Mouse (Mus musculus): ENCODE measurements around the gene Gm10436. TPM values are rescaled to one million over a fixed set of nuclear protein-coding genes. Genes with fewer than 3 reads are reported as not detected.
"Not testable (repeated sequence)": the region's sequence is repeated elsewhere in the genome, so short reads cannot be mapped to it uniquely, and the experiment has no call there.

Gm10436 gene
- polyA plus RNA-seq (2012): not detected in 2 replicates

DNA sequence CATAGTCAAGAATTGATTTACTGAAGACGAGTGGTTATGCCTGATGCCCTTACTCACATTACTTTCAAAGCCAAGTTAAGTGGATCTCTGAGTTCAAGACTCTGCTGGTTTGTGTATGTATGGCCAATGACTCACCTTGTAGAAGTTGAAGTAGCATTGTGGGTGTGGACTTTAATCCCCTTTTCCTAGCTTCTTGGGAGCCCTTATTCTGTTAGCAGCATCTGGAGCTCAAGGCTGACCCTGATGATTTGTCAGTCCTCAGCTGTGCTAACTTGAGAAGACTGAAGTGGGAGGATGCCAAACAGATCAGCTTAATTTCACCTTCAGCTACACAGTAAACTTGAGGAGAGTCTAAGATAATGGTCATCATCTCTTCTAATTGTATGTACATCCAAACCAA is at the start of gene Gm10436:
TSS of gene Gm10436 (minus strand) at position 101 of the 400 bp plus-strand sequence.
- not testable (repeated sequence) for H3K36me3 ChIP-seq (ENCODE audit: control insufficient read depth); H3K27me3 ChIP-seq (ENCODE audit: control insufficient read depth); H3K9me3 ChIP-seq (ENCODE audit: control insufficient read depth, low read length); H3K4me3 ChIP-seq (replicated peaks); H3K4me1 ChIP-seq (ENCODE audit: control insufficient read depth)

DNA sequence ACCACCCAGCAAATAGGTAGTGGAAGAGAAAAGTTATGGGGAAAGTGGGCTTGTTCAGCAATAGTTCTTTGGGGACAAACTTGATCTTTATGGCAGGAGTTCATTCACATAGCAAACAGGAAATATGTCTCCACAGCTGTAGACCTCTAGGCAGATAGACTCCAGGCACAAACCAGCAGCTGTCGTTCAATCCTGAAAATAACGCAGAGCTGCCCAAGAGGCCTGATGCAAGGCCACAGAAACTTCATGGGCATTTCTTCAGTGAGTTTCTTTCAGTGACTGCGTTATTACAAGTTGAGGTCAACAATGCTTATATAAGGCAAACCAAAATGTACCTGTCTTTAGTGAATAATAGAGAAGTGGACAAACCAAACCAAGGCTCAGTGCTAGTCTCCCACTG is 37.5 kb upstream of the Gm10436 start:
- Histone ChIP-seq H3K27me3 (ENCODE audit: control insufficient read depth) (no peaks in the 10 kb centered on the region), H3K4me3 (replicated peaks) (no peak overlapping the region), H3K36me3 (ENCODE audit: control insufficient read depth) (no peaks in the 10 kb centered on the region), H3K9me3 (ENCODE audit: control insufficient read depth, low read length) (peaks cover 28% of the 10 kb centered on the region), H3K4me1 (ENCODE audit: control insufficient read depth) (no peaks in the 10 kb centered on the region)
- no peak for TF ChIP-seq GATA1 (IDR thresholded peaks at IDR 0.05; ENCODE audit: low read length)
- no peak for TF ChIP-seq TAL1 (IDR thresholded peaks at IDR 0.05; ENCODE audit: low read length)

DNA sequence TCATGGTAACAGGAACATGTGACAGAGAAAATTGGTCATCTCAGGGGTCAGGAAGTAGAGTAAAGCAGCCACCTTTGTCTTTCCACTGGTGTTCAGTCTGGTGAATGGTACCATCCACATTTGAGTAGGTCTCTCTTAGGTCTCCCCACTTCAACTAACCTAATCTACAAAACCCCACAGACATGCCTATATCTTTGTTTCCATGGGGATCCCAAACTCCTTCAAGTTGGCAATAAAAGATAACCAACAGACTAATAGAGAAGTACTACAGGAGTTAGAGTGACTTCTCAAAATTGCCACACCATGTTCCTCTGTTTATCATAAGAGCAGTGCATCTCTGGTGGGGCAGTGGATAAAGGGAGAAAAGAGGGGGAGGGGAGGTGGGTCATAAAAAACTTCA is 36.2 kb upstream of the Gm10436 start:
- not testable (repeated sequence) for H3K36me3 ChIP-seq (ENCODE audit: control insufficient read depth); H3K27me3 ChIP-seq (ENCODE audit: control insufficient read depth); H3K4me1 ChIP-seq (ENCODE audit: control insufficient read depth); H3K4me3 ChIP-seq (replicated peaks)
- H3K9me3 ChIP-seq (ENCODE audit: control insufficient read depth, low read length): peaks cover 32% of the 10 kb centered on the region

DNA sequence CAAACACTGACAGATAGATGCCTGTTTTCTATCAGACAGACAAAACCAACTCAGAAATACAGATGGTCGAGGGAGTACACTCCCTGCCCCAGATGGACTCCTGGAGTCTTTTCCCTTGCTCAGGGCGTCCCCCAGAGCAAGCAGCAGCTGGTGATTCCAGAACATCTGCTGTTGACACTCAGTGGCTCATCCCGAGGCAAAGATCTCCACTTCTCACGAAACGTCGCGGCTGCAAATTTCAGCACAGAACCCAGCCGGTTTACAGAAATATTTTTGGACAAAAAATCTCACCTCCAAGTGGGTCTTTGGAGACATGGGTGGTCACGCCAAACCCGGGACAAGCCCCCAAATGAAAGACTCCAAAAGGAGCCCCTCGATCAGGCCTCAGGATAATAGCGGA is 32.7 kb upstream of the Gm10436 start:
- TF ChIP-seq GATA1 (IDR thresholded peaks at IDR 0.05; ENCODE audit: low read length): no peak
- TF ChIP-seq TAL1 (IDR thresholded peaks at IDR 0.05; ENCODE audit: low read length): no peak
- no peaks in the 10 kb centered on the region for H3K4me1 ChIP-seq (ENCODE audit: control insufficient read depth)

DNA sequence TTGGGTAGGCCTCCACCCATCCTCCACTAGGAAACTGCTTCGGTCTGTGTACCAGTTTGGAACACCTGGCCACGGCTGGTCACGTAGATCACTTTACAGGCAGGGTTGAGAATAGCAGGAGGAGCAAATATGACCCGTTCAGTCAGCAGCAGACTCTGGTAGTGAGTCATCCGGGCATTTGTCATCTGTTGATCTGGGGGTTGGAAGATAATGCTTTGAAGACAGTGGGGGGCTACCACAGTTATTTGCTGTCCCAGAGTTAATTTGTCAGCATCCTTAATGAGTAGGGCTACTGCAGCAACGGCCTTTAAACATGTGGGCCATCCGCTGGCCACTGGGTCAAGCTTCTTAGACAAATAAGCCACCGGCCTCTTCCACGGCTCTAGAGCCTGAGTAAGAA is 29.6 kb upstream of the Gm10436 start:
- not testable (repeated sequence) for H3K4me3 ChIP-seq (replicated peaks); H3K4me1 ChIP-seq (ENCODE audit: control insufficient read depth); H3K36me3 ChIP-seq (ENCODE audit: control insufficient read depth); H3K27me3 ChIP-seq (ENCODE audit: control insufficient read depth)
- H3K9me3 ChIP-seq (ENCODE audit: control insufficient read depth, low read length): peaks cover 32% of the 10 kb centered on the region

More for the DNA sequence above, 32.7 kb upstream of the Gm10436 start:
- H3K9me3 ChIP-seq (ENCODE audit: control insufficient read depth, low read length): peaks cover 34% of the 10 kb centered on the region
- no peak overlapping the region for H3K4me3 ChIP-seq (replicated peaks)
- H3K27me3 ChIP-seq (ENCODE audit: control insufficient read depth): no peaks in the 10 kb centered on the region
- H3K36me3 ChIP-seq (ENCODE audit: control insufficient read depth): no peaks in the 10 kb centered on the region

DNA sequence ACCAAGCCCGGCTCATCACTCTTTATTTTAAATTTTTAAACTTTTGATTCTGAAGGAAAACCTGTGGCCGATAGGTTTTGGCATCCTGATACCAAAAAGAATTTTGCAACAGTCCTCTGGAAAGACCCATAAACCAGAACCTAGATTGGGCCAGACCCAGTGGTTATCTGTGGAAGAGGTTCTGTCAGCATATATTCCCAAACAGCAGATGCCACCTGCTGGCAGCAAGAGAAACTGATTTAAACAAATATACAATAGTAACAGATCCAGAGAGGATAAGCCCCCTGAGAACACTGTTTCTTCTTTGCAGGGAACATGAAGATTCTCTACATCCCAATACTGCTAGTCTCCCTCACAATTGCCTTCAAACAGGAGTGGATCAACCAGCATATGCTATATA is 20.9 kb upstream of the Gm10436 start:
- Histone ChIP-seq H3K27me3 (ENCODE audit: control insufficient read depth) (no peaks in the 10 kb centered on the region), H3K36me3 (ENCODE audit: control insufficient read depth) (no peaks in the 10 kb centered on the region), H3K9me3 (ENCODE audit: control insufficient read depth, low read length) (peaks cover 2% of the 10 kb centered on the region; the same call in 1 of the 2 replicates), H3K4me3 (replicated peaks) (no peak overlapping the region), H3K4me1 (ENCODE audit: control insufficient read depth) (no peaks in the 10 kb centered on the region)
- TF ChIP-seq TAL1 (IDR thresholded peaks at IDR 0.05; ENCODE audit: low read length) (no peak), GATA1 (IDR thresholded peaks at IDR 0.05; ENCODE audit: low read length) (no peak)

Other genes with a start within 250 kb of the Gm10436 start
- not detected in 2 replicates for gene Gm2042, start 228.0 kb downstream of the Gm10436 start, polyA plus RNA-seq (2012)
- gene Gm2075, start 170.3 kb downstream of the Gm10436 start, polyA plus RNA-seq (2012): not detected in 2 replicates
- gene Gm6803, start 163.3 kb downstream of the Gm10436 start, polyA plus RNA-seq (2012): not detected in 2 replicates
- not detected in 2 replicates for gene Gm2056, start 155.1 kb downstream of the Gm10436 start, polyA plus RNA-seq (2012)
- gene Gm16368, start 98.4 kb downstream of the Gm10436 start, polyA plus RNA-seq (2012): not detected in 2 replicates
- gene Gm8332, start 68.0 kb upstream of the Gm10436 start, polyA plus RNA-seq (2012): not detected in 2 replicates
- gene Gm5662, start 92.4 kb upstream of the Gm10436 start, polyA plus RNA-seq (2012): not detected in 2 replicates
- not detected in 2 replicates for gene Gm5039, start 141.9 kb upstream of the Gm10436 start, polyA plus RNA-seq (2012)
- 0.12 TPM in 1 of 2 replicates, not detected in the other for gene Adck1, start 178.4 kb upstream of the Gm10436 start, polyA plus RNA-seq (2012)

All from erythroblast, embryonic 14.5 days (primary cell).